Mouse (Mus musculus) kidney, postnatal 0 days (tissue): ENCODE results near the gene Wfdc1. TPM values are rescaled to one million over a fixed set of nuclear protein-coding genes. Genes with fewer than 3 reads are reported as not detected.
A peak's percentile ranks its signal among the peaks of the same experiment; 100 is the strongest.

Experiments used
- ATAC-seq: fragments of 200-750 bp; cut with Nextera tagmentation; replicated peaks from 2 replicates; pipeline ENCODE4 v1.8.0; 2017; ENCODE audit warnings: low read depth, moderate number of reproducible peaks, moderate TSS enrichment, moderate library complexity; ENCODE audit not compliant: low FRiP score
- DNase-seq: peaks from one replicate; pipeline ENCODE4 v3.0.0-alpha.2; 2016; ENCODE audit warnings: low spot score
- H3K27ac ChIP-seq: fragments of 300-500 bp; sonication (generic); 2 replicates; pipeline ENCODE4 v1.5.1; 2014; ENCODE audit warnings: mild to moderate bottlenecking
- H3K27me3 ChIP-seq: fragments of 300-500 bp; sonication (generic); 2 replicates; pipeline ENCODE4 v1.6.1; 2014; ENCODE audit warnings: low read length, mixed read lengths; ENCODE audit not compliant: insufficient read depth
- H3K36me3 ChIP-seq: fragments of 300-500 bp; sonication (generic); 2 replicates; pipeline ENCODE4 v1.6.1; 2014; ENCODE audit warnings: low read length, mixed read lengths; ENCODE audit not compliant: insufficient read depth
- H3K4me1 ChIP-seq: fragments of 300-500 bp; sonication (generic); replicated peaks from 2 replicates; pipeline ENCODE4 v1.6.1; 2014; ENCODE audit warnings: antibody characterized with exemption, low read length, mixed read lengths; ENCODE audit not compliant: insufficient read depth
- H3K4me2 ChIP-seq: fragments of 300-500 bp; sonication (generic); 2 replicates; pipeline ENCODE4 v1.6.1; 2014; ENCODE audit warnings: mild to moderate bottlenecking, low read length, moderate library complexity, mixed read lengths
- H3K4me3 ChIP-seq: fragments of 300-500 bp; sonication (generic); replicated peaks from 2 replicates; pipeline ENCODE4 v1.5.1; 2014; ENCODE audit warnings: low read depth, low read length
- H3K9ac ChIP-seq: fragments of 300-500 bp; sonication (generic); 2 replicates; pipeline ENCODE4 v1.6.1; 2014; ENCODE audit warnings: low read depth, low read length
- H3K9me3 ChIP-seq: fragments of 300-500 bp; sonication (generic); replicated peaks from 2 replicates; pipeline ENCODE4 v1.6.1; 2016; ENCODE audit warnings: low read length, inconsistent platforms, mixed read lengths
- CTCF ChIP-seq: IDR thresholded peaks from 2 replicates; pipeline ENCODE4 v1.5.1; 2016; ENCODE audit warnings: antibody characterized with exemption, low read depth, mild to moderate bottlenecking, moderate library complexity
- WGBS: fragments of 180-500 bp; shearing (Covaris S2); extraction: QIAGEN DNeasy Blood & Tissue Kit; methylation state at CpG from one replicate; pipeline ENCODE4 v1.1.7; 2014; 5-methylcytosine and 5-hydroxymethylcytosine counted together
- polyA plus RNA-seq: library from polyadenylated mRNA; unstranded; fragments of >200 nt; fragmentation: Nextera tagmentation; extraction: Ambion mirVana; gene quantifications from 2 replicates; pipeline ENCODE4 v1.2.1, GENCODE M21; 2015

Wfdc1 gene
- polyA plus RNA-seq, 1 experiment from 2014 or later: 6.2 TPM

- ATAC-seq: no peak
- WGBS: 82% methylated on average over 6 of the region's 6 CpGs
- H3K4me3 ChIP-seq: no peak overlapping the region
- H3K27ac ChIP-seq: no peak overlapping the region
- no peak for DNase-seq
- H3K9me3 ChIP-seq: no peaks in the 10 kb centered on the region
- no peaks in the 10 kb centered on the region for H3K36me3 ChIP-seq
- peaks cover 18% of the 10 kb centered on the region; the same call in 1 of the 2 replicates for H3K4me1 ChIP-seq
- H3K27me3 ChIP-seq: no peaks in the 10 kb centered on the region
- no peak overlapping the region for H3K9ac ChIP-seq
- no peak for TF ChIP-seq CTCF
- no peak overlapping the region for H3K4me2 ChIP-seq
Measured at GRCm38 (mm10) chr8:119661892-119662291, 4.3 kb upstream of the Wfdc1 start.

GRCm38 (mm10) chr8:119663440-119663839 is 2.7 kb upstream of the Wfdc1 start:
- no peak for DNase-seq
- H3K9ac ChIP-seq: no peak overlapping the region
- H3K4me1 ChIP-seq: peaks cover 18% of the 10 kb centered on the region; the same call in 1 of the 2 replicates
- no peak for ATAC-seq
- TF ChIP-seq CTCF: no peak
- no peak overlapping the region for H3K4me3 ChIP-seq
- no peak overlapping the region for H3K4me2 ChIP-seq
- no peaks in the 10 kb centered on the region for H3K9me3 ChIP-seq
- no peaks in the 10 kb centered on the region for H3K36me3 ChIP-seq
- WGBS: 77% methylated on average over 11 of the region's 11 CpGs
- no peaks in the 10 kb centered on the region for H3K27me3 ChIP-seq
- no peak overlapping the region for H3K27ac ChIP-seq

- Histone ChIP-seq H3K27me3 (no peaks in the 10 kb centered on the region), H3K9ac (no peak overlapping the region), H3K9me3 (no peaks in the 10 kb centered on the region), H3K4me2 (no peak overlapping the region), H3K4me1 (peaks cover 18% of the 10 kb centered on the region; the same call in 1 of the 2 replicates), H3K4me3 (no peak overlapping the region), H3K27ac (no peak overlapping the region), H3K36me3 (no peaks in the 10 kb centered on the region)
- DNase-seq (peak; percentile 62), ATAC-seq (0 out of 2 replicates have a peak, but pooled peaks have one; percentile 19)
- WGBS: 29% methylated on average over 6 of the region's 6 CpGs
- no peak for TF ChIP-seq CTCF
Measured at GRCm38 (mm10) chr8:119665270-119665669, 895 bp upstream of the Wfdc1 start.

- ATAC-seq: no peak
Measured at GRCm38 (mm10) chr8:119668447-119668846, 2.3 kb downstream of the Wfdc1 start.

GRCm38 (mm10) chr8:119669284-119669683 is 3.1 kb downstream of the Wfdc1 start:
- peak; percentile 51 for TF ChIP-seq CTCF
- Histone ChIP-seq H3K4me2 (no peak overlapping the region), H3K4me1 (peaks cover 18% of the 10 kb centered on the region; the same call in 1 of the 2 replicates), H3K36me3 (no peaks in the 10 kb centered on the region), H3K27me3 (no peaks in the 10 kb centered on the region), H3K27ac (no peak overlapping the region), H3K9ac (no peak overlapping the region), H3K4me3 (no peak overlapping the region), H3K9me3 (no peaks in the 10 kb centered on the region)
- ATAC-seq: no peak
- WGBS: 50% methylated on average over 12 of the region's 12 CpGs
- DNase-seq: no peak

More at GRCm38 (mm10) chr8:119668447-119668846, 2.3 kb downstream of the Wfdc1 start:
- no peaks in the 10 kb centered on the region for H3K9me3 ChIP-seq
- DNase-seq: no peak
- H3K4me3 ChIP-seq: no peak overlapping the region
- no peaks in the 10 kb centered on the region for H3K27me3 ChIP-seq
- H3K4me1 ChIP-seq: peaks cover 18% of the 10 kb centered on the region; the same call in 1 of the 2 replicates
- no peaks in the 10 kb centered on the region for H3K36me3 ChIP-seq
- no peak overlapping the region for H3K4me2 ChIP-seq
- 61% methylated on average over 9 of the region's 9 CpGs for WGBS
- H3K27ac ChIP-seq: no peak overlapping the region
- TF ChIP-seq CTCF: no peak
- no peak overlapping the region for H3K9ac ChIP-seq

GRCm38 (mm10) chr8:119670419-119671091 is 4.4 kb downstream of the Wfdc1 start:
- Histone ChIP-seq H3K36me3 (no peaks in the 10 kb centered on the region), H3K9ac (no peak overlapping the region), H3K4me1 (peaks cover 13% of the 10 kb centered on the region; the same call in 1 of the 2 replicates), H3K9me3 (no peaks in the 10 kb centered on the region), H3K27me3 (no peaks in the 10 kb centered on the region), H3K4me2 (no peak overlapping the region), H3K4me3 (no peak overlapping the region), H3K27ac (no peak overlapping the region)
- ATAC-seq: no peak
- WGBS: 39% methylated on average over 16 of the region's 16 CpGs
- peak; percentile 40 for DNase-seq
- no peak for TF ChIP-seq CTCF
